Mouse (Mus musculus) liver, postnatal 0 days (tissue): ENCODE measurements around the gene Zswim4. TPM values are rescaled to one million over a fixed set of nuclear protein-coding genes. Genes with fewer than 3 reads are reported as not detected.
"Not testable (repeated sequence)": the region's sequence is repeated elsewhere in the genome, so short reads cannot be mapped to it uniquely, and the experiment has no call there.

Source experiments
- ATAC-seq: fragments of 200-750 bp; cut with Nextera tagmentation; 2 replicates; pipeline ENCODE4 v1.8.0; 2017; ENCODE audit warnings: mild to moderate bottlenecking, moderate library complexity
- DNase-seq: peaks from one replicate; pipeline ENCODE4 v3.0.0-alpha.2; 2016
- H3K27ac ChIP-seq: fragments of 300-500 bp; sonication (generic); 2 replicates; pipeline ENCODE4 v1.5.1; 2014; ENCODE audit warnings: antibody characterized with exemption, moderate library complexity, mild to moderate bottlenecking, low read depth
- H3K27me3 ChIP-seq: fragments of 300-500 bp; sonication (generic); 2 replicates; pipeline ENCODE4 v1.6.1; 2014; ENCODE audit warnings: low read length, control low read depth, mixed read lengths; ENCODE audit not compliant: insufficient read depth
- H3K36me3 ChIP-seq: fragments of 300-500 bp; sonication (generic); replicated peaks from 2 replicates; pipeline ENCODE4 v1.6.1; 2014; ENCODE audit warnings: mild to moderate bottlenecking, control low read depth, low read length, moderate library complexity, mixed read lengths; ENCODE audit not compliant: insufficient read depth
- H3K4me1 ChIP-seq: fragments of 300-500 bp; sonication (generic); 2 replicates; pipeline ENCODE4 v1.6.1; 2014; ENCODE audit warnings: antibody characterized with exemption, mild to moderate bottlenecking, control low read depth; ENCODE audit not compliant: insufficient read depth
- H3K4me2 ChIP-seq: fragments of 300-500 bp; sonication (generic); 2 replicates; pipeline ENCODE4 v1.6.1; 2014; ENCODE audit warnings: low read depth, mild to moderate bottlenecking, low read length, moderate library complexity, mixed read lengths
- H3K4me3 ChIP-seq: fragments of 300-500 bp; sonication (generic); 2 replicates; pipeline ENCODE4 v1.5.1; 2014; ENCODE audit warnings: low read depth, low read length
- H3K9ac ChIP-seq: fragments of 300-500 bp; sonication (generic); replicated peaks from 2 replicates; pipeline ENCODE4 v1.6.1; 2014; ENCODE audit warnings: mild to moderate bottlenecking, moderate library complexity
- H3K9me3 ChIP-seq: fragments of 300-500 bp; sonication (generic); 2 replicates; pipeline ENCODE4 v1.6.1; 2016; ENCODE audit warnings: mild to moderate bottlenecking, control low read depth, low read length, mixed read lengths
- CTCF ChIP-seq: sonication (generic); IDR thresholded peaks from 2 replicates; pipeline ENCODE4 v1.5.1; 2016; ENCODE audit warnings: antibody characterized with exemption, low read depth
- EP300 ChIP-seq: IDR thresholded peaks from 2 replicates; pipeline ENCODE4 v1.6.1; 2016; ENCODE audit warnings: antibody characterized with exemption, low read depth, mild to moderate bottlenecking
- WGBS: fragments of 180-500 bp; shearing (Covaris S2); extraction: QIAGEN DNeasy Blood & Tissue Kit; methylation state at CpG from one replicate; pipeline ENCODE4 v1.1.7; 2014; ENCODE audit not compliant: insufficient replicate concordance; 5-methylcytosine and 5-hydroxymethylcytosine counted together
- polyA plus RNA-seq: library from polyadenylated mRNA; unstranded; fragments of >200 nt; fragmentation: Nextera tagmentation; extraction: Ambion mirVana; gene quantifications from 2 replicates; pipeline ENCODE4 v1.2.1, GENCODE M21; 2015

Gene Zswim4
- 1.4 and 1.6 TPM in 2 replicates for polyA plus RNA-seq

DNA sequence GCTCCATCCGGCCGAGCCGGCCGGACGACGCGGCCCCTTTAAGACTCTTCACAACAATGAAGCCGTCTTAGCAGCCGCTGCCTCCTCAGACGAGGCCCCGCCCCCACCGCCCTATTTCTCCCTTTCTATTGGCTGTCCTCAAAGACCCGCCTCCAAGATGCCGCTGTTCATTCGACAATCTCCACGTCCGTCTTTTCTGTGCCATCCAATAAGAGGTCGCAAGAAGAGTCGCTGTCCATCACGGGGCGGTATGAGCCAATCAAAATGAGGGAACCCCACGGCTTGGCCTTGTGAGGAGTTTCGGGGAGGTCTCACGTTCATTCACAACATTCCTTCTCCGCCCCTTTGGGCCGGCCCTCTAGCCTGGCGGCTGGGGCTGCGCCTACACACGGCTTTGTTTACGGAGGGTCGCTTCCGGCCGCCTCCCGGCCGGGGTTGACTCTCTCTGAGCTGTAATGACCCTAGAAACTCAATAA is at the start of gene Zswim4:
Gene Zswim4, minus strand, starts transcription at position 58 of the 476 bp plus-strand sequence.
- DNase-seq (peak; percentile 98), ATAC-seq (peak; percentile 98)
- Histone ChIP-seq H3K4me2 (peak within 1 kb of the TSS; percentile 94), H3K4me1 (peaks cover 18% of the 10 kb centered on the region), H3K9me3 (no peaks in the 10 kb centered on the region), H3K4me3 (peak within 1 kb of the TSS; percentile 78), H3K9ac (peak within 1 kb of the TSS; percentile 94), H3K36me3 (0 out of 2 replicates have a peak, but pooled peaks cover 4% of the 10 kb centered on the region), H3K27me3 (no peaks in the 10 kb centered on the region), H3K27ac (peak within 1 kb of the TSS; percentile 76)
- under 1% methylated on average over 32 of the region's 35 CpGs for WGBS
- TF ChIP-seq CTCF = no peak
- peak; percentile 40; the same call in 1 of the 2 replicates for TF ChIP-seq EP300

- not testable (repeated sequence) for H3K4me2 ChIP-seq, H3K9me3 ChIP-seq, H3K9ac ChIP-seq, ATAC-seq, H3K4me3 ChIP-seq, H3K36me3 ChIP-seq, H3K4me1 ChIP-seq, H3K27me3 ChIP-seq, H3K27ac ChIP-seq
- WGBS = 39% methylated on average over 5 of the region's 5 CpGs
- TF ChIP-seq CTCF = peak; percentile 74
- peak; percentile 47 for DNase-seq
These were observed 48.8 kb upstream of the Zswim4 start for GRCm38 (mm10) chr8:84285665-84286064.

DNA sequence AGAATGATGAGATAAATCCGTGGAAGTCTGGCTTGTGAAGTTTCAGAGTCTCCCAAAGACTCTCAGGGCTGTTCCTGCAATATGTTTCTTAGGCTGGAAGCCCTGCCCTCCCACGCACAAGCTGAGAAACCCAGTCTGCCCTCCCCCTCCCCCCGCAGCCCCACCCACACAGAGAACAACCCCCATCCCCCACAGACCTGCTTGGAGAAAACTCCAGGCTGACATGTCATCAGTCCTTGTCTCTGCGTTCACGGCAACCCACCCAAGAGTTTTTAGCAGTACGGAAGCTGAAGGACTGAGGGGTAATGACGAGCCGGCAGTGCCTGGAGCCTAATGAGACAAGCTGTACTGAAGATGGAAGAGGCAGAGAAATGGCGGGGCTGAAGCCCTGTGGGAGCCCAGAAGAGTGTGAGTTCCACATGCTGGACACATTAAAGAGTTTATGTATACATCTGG is 47.8 kb upstream of the Zswim4 start:
- DNase-seq (no peak), ATAC-seq (no peak)
- Histone ChIP-seq H3K4me3 (no peak overlapping the region), H3K27ac (no peak overlapping the region), H3K4me1 (no peaks in the 10 kb centered on the region), H3K9me3 (no peaks in the 10 kb centered on the region), H3K36me3 (no peaks in the 10 kb centered on the region), H3K9ac (no peak overlapping the region), H3K4me2 (no peak overlapping the region), H3K27me3 (no peaks in the 10 kb centered on the region)
- 45% methylated on average over 9 of the region's 9 CpGs for WGBS
- TF ChIP-seq EP300 = no peak
- no peak for TF ChIP-seq CTCF

DNA sequence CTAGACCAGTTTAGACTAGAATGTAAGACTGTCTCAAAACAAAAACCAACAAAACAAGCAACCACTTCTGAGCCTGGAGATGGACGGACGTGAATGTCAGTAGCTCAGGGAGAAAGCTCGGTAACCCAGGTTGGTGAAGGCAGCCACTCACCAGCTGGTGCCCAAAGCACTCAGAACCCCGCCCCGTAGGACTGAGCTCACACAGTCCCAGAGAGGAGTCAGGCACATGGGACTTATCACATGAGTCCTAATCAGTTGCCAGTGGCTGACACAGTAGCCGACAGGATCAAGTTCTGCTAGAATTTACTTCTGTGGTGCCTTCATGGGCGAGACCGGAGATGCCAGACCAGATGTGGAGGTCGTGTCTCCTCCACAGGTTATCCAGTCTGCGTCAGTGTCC is 43.9 kb upstream of the Zswim4 start:
- no peaks in the 10 kb centered on the region for H3K36me3 ChIP-seq
- TF ChIP-seq CTCF (no peak), EP300 (no peak)
- no peaks in the 10 kb centered on the region for H3K27me3 ChIP-seq
- WGBS = 64% methylated on average over 10 of the region's 10 CpGs
- H3K4me3 ChIP-seq = no peak overlapping the region
- no peak for DNase-seq
- H3K4me1 ChIP-seq = no peaks in the 10 kb centered on the region
- no peaks in the 10 kb centered on the region for H3K9me3 ChIP-seq
- no peak overlapping the region for H3K27ac ChIP-seq
- H3K4me2 ChIP-seq = no peak overlapping the region
- no peak overlapping the region for H3K9ac ChIP-seq
- ATAC-seq = no peak

- no peaks in the 10 kb centered on the region for H3K9me3 ChIP-seq
- TF ChIP-seq CTCF = no peak
- TF ChIP-seq EP300 = no peak
- ATAC-seq = no peak
These were observed 39.6 kb upstream of the Zswim4 start for GRCm38 (mm10) chr8:84276447-84276846.

GRCm38 (mm10) chr8:84273968-84274367 is 37.1 kb upstream of the Zswim4 start:
- TF ChIP-seq EP300 (no peak), CTCF (no peak)
- ATAC-seq (no peak), DNase-seq (no peak)
- no peaks in the 10 kb centered on the region for H3K27me3 ChIP-seq
- no peak overlapping the region for H3K27ac ChIP-seq
- no peak overlapping the region for H3K9ac ChIP-seq
- no peak overlapping the region for H3K4me2 ChIP-seq
- no peaks in the 10 kb centered on the region for H3K36me3 ChIP-seq
- WGBS = 68% methylated on average over 3 of the region's 3 CpGs
- no peaks in the 10 kb centered on the region for H3K9me3 ChIP-seq
- no peak overlapping the region for H3K4me3 ChIP-seq
- H3K4me1 ChIP-seq = peaks cover 4% of the 10 kb centered on the region

More at GRCm38 (mm10) chr8:84276447-84276846, 39.6 kb upstream of the Zswim4 start:
- no peak for DNase-seq
- no peaks in the 10 kb centered on the region for H3K27me3 ChIP-seq
- WGBS = 46% methylated on average over 1 of the region's 1 CpGs
- no peaks in the 10 kb centered on the region for H3K36me3 ChIP-seq
- no peak overlapping the region for H3K27ac ChIP-seq
- H3K4me2 ChIP-seq = no peak overlapping the region
- no peaks in the 10 kb centered on the region for H3K4me1 ChIP-seq
- H3K4me3 ChIP-seq = no peak overlapping the region
- no peak overlapping the region for H3K9ac ChIP-seq

DNA sequence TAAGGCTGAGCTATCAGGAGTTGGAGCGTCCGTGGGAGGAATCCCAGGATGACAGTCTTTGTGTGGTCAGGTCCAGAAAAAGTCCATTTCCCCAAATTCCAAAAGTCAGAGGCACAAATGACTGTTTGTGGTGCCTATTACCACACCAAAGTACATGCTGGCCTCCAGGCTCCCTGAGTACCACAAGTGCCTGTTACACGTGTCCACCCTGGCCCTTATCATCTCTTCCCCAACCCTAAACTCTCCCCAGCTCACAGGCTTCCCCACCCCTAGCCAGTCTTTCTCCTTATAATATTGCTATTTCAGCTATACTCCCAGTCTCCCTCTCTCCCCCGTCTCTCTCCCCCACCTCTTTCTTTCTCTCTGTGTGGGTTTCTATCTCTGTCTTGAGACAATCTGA is 35.4 kb upstream of the Zswim4 start:
- Histone ChIP-seq H3K4me1 (peaks cover 4% of the 10 kb centered on the region), H3K4me3 (no peak overlapping the region), H3K27me3 (no peaks in the 10 kb centered on the region), H3K9me3 (no peaks in the 10 kb centered on the region), H3K4me2 (no peak overlapping the region), H3K9ac (no peak overlapping the region), H3K27ac (no peak overlapping the region), H3K36me3 (no peaks in the 10 kb centered on the region)
- TF ChIP-seq EP300 (no peak), CTCF (no peak)
- ATAC-seq (no peak), DNase-seq (no peak)
- 66% methylated on average over 4 of the region's 4 CpGs for WGBS
